Comparison of ENCODE assay signal across 27 mouse cellular contexts in genomic region chr2:174880659-174881058, GRCm38 (mm10).
DNase-seq lines count a peak whose midpoint lies in the region; ATAC-seq lines count a peak whose summit lies in the region.
"Had no signal": no experiment of that assay in that cellular context is flagged by ENCODE, and none has a peak within 500 bp of the region (broad histone marks: within the 10 kb centered on the region; RNA-seq: fewer than 3 reads in every experiment).

No protein-coding gene starts in this region.

- H3K27me3 ChIP-seq in splenic B cell, adult 2 months (ENCODE audit: control insufficient read depth, insufficient read depth, low read length, poor library complexity, severe bottlenecking), result no peaks in the 10 kb centered on the region
- H3K27me3 ChIP-seq in hindbrain, embryonic 10.5 days (ENCODE audit: insufficient read depth, poor library complexity, severe bottlenecking), result no peaks in the 10 kb centered on the region
- H3K27me3 ChIP-seq: embryonic facial prominence, embryonic 15.5 days; forebrain, embryonic 15.5 days had no signal

- no peaks in the 10 kb centered on the region for H3K36me3 ChIP-seq in splenic B cell, adult 2 months (ENCODE audit: control insufficient read depth, insufficient read depth, low read length, poor library complexity, severe bottlenecking)
- no peaks in the 10 kb centered on the region for H3K36me3 ChIP-seq in hindbrain, embryonic 10.5 days
- H3K36me3 ChIP-seq: embryonic facial prominence, embryonic 15.5 days; forebrain, embryonic 15.5 days; heart, embryonic 13.5 days; hindbrain, embryonic 13.5 days; midbrain, embryonic 10.5 days had no signal

- 93% methylated on average over 13 of the region's 13 CpGs for WGBS in hindbrain, embryonic 10.5 days

- DNase-seq in lung, postnatal 36 days, result peak; percentile 25
- no peak for DNase-seq in lung, postnatal 10 days
- peak; percentile 28 for DNase-seq in spleen, adult 12 weeks (ENCODE audit: low spot score)
- DNase-seq in splenic B cell, adult 2 months (ENCODE audit: low read depth, low spot score), result peak; percentile 93
- no peak for DNase-seq in hindbrain, embryonic 10.5 days (ENCODE audit: low spot score)
- no peak for DNase-seq in testis, postnatal 10 days (ENCODE audit: low spot score)
- DNase-seq in heart, adult 9 months (ENCODE audit: low spot score in 2 of 2), result no peak
- DNase-seq: adrenal gland, adult 8-10 months; cerebellum, adult 2 months; cerebellum, postnatal 25 days; gastrocnemius, postnatal 10 days; heart, adult 18-20 months; heart, postnatal 14 days; kidney, adult 18-20 months; kidney, postnatal 4 days; layer of hippocampus, adult 9-11 months; lung, postnatal 14 days; thymus, adult 18-20 months; thymus, postnatal 36 days had no signal

- peak; percentile 53; the same call in 1 of the 2 replicates for ATAC-seq in granulocyte monocyte progenitor cell, adult 5-6 weeks (replicated peaks; ENCODE audit: poor library complexity, severe bottlenecking)
- ATAC-seq: activated CD4-positive, CD25-positive, alpha-beta regulatory T cell, adult 4 months; forebrain, embryonic 15.5 days; inflammation-experienced regulatory T-cells, adult 6 months had no signal

- no peaks in the 10 kb centered on the region for H3K9me3 ChIP-seq in hindbrain, embryonic 10.5 days
- H3K9me3 ChIP-seq: embryonic facial prominence, embryonic 15.5 days; forebrain, embryonic 15.5 days; heart, embryonic 13.5 days; hindbrain, embryonic 13.5 days; midbrain, embryonic 10.5 days had no signal

- no peak overlapping the region for H3K27ac ChIP-seq in hindbrain, embryonic 10.5 days
- H3K27ac ChIP-seq: embryonic facial prominence, embryonic 15.5 days; forebrain, embryonic 15.5 days; heart, embryonic 13.5 days; hindbrain, embryonic 13.5 days; midbrain, embryonic 10.5 days had no signal

- no peak overlapping the region for H3K4me3 ChIP-seq in hindbrain, embryonic 10.5 days
- H3K4me3 ChIP-seq: embryonic facial prominence, embryonic 15.5 days; forebrain, embryonic 15.5 days; heart, embryonic 13.5 days; hindbrain, embryonic 13.5 days; midbrain, embryonic 10.5 days had no signal

- H3K4me1 ChIP-seq in hindbrain, embryonic 10.5 days (replicated peaks), result peaks cover 15% of the 10 kb centered on the region
- H3K4me1 ChIP-seq: forebrain, embryonic 15.5 days had no signal

Comparison
In these comparisons a context has a peak if more than half of its experiments do, and no peak if none do; other contexts are left out.
1. DNase-seq: peak in lung, postnatal 36 days (single experiment), spleen, adult 12 weeks (single experiment) and splenic B cell, adult 2 months (single experiment); none in lung, postnatal 10 days (single experiment), hindbrain, embryonic 10.5 days (single experiment), testis, postnatal 10 days (single experiment) and heart, adult 9 months (0 of 2).